Mouse (Mus musculus) right cerebral cortex, postnatal 4 days (tissue): ENCODE results near the gene Abhd14b.

Experiments
- DNase-seq: peaks from one replicate; pipeline ENCODE4 v3.0.0-alpha.2; 2022

The Abhd14b gene

DNA sequence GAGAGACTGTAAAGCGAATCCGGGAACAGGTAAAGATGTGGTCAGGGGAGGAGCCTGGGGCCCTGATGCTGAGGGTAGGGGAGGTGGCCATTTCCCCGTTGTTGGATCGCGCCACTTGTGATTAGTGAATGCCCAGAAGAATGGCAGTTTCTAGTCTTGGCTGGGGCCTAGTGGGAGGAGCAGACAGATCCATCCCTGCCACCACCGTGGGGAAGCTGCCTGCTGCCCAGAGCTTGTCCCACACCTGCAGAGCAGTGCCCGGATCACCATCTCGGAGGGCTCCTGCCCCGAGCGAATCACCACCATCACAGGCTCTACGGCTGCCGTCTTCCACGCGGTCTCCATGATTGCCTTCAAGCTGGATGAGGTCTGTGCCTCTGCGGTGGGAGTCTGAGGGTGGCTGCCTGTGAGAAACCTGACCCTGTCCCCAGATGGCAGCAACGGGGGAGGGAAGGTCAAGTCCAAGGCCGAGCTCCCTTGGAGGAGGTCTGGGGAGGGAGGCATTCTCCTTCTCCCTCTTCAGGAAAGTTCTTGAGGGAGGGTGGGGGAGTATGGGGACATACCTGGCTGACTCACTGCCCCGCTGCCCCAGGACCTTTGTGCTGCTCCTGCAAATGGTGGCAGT is 13.3 kb downstream of the Abhd14b start:
- DNase-seq: no peak

- DNase-seq: no peak
Measured at GRCm38 (mm10) chr9:106461026-106461415, 13.8 kb downstream of the Abhd14b start.

DNA sequence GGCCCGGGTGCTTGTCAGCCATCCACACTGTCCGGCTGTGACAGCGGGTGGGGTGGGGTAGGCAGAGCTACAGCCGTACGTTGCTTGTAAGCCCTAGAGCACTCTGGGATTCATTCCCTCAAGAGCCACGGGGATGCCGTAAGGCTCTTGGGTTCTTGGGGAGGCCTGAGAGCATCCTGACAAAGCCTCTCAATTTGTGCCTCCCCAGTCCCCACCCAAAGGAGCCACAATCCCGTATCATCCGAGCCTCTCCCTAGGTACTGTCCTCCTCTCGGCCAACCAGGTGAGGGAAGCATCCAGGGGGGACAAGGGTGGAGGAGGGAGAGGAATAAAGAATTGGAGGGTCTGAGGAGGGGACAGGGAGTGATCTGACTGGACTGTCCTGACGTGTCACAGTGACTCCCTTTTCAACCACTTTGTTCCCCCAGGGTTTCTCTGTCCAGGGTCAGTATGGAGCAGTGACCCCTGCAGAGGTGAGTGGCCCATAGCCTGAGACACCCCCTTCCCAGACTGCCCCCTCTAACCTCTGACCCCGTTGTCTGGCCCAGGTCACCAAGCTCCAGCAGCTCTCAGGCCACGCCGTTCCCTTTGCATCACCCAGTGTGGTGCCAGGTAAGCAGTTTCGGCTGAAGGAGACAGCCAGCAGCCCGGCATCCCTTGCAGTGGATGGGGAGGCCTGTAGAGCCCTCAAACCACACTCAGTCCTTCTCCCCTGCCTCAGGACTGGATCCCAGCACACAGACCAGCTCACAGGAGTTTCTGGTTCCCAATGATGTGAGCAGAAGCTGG is 14.6 kb downstream of the Abhd14b start:
- no peak for DNase-seq

DNA sequence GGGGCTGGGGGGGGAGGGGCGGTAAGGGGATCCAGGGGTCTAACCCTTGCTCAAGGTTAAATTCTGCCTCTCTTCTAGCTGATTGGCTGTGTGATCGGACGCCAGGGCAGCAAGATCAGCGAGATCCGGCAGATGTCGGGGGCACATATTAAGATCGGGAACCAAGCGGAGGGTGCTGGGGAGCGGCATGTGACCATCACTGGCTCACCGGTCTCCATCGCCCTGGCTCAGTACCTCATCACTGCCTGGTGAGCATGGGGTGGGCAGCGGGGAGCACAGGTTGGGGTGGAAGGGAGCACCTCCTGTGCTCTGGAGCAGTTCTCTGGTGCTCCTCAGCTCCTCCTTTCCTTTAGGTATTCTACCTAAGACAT is 15.2 kb downstream of the Abhd14b start:
- no peak for DNase-seq

- no peak for DNase-seq
Measured at GRCm38 (mm10) chr9:106463122-106464063, 16.1 kb downstream of the Abhd14b start.

DNA sequence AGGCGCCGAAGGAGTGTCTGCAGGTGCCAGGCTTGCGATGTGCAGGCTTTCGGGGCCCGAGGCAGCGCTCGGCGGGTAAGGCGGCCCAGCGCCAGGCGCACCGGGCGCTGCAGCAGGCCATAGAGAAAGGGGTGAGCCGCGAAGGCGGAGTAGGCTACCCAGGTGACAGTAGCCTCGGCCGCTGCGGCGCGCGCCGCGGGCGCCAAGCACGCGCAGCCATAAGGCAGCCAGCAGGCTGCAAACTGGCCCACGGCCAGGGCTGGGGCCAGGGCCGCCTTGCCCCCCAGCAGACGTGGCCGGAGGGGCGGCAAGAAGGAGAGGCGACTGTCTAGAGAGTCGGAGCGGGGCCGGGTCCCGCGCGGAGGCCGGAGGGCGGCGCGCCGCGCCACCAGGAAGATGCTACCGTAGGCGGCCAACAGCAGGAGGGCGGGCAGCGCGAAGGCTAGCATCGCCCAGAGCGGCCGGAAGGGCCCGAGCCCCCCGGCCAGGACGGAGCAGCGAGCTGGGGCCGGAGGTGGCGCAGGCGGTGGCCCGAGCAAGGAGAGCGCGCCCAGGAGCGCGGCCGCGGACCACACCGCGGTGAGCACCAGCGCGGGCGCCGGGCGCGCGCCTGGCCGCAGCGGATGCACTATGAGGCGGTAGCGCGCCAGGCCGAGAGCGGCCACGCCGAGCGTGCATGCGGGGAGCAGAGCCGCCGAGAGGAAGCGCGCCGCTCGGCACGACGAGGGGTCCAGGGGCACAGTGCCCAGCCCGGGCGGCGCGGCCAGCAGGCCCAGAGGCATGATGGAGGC is 17.7 kb downstream of the Abhd14b start:
- DNase-seq: peak; percentile 79

DNA sequence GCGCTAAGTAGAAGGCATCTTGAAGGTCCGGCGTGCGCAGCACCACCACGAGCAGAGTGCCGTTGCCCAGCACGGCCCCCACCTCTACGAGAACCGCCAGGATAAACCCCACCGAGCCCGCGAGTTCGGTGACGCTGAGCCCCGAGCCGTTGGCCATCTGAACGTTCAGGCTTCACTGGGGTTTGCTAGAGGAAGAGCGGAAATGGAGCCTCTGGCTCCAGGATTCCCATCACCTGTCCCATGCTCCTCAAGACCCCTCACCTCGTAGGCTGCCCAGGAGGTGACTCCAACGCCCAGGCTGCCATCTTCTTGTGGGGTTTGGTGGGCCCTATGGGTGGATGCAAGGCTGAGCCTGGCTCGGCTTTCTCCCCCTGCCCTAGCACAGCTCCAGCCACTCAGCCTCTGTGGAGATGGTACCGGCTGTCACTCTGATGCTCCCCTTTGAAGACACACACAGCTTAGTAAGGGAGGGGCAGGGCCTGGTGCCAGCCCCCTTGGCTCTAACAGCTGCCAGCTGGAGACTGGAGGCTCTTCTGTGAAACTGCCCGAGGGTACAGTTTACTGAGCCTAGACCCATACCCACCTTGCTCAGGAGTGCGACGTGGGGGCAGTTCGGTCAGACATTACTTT is 18.4 kb downstream of the Abhd14b start, which contains the start of gene Gpr62:
Gene Gpr62, minus strand, starts transcription at position 368 of the 630 bp plus-strand sequence.
- DNase-seq: no peak

- DNase-seq: no peak
Measured at GRCm38 (mm10) chr9:106466721-106467120, 19.5 kb downstream of the Abhd14b start.

GRCm38 (mm10) chr9:106467746-106468145 is 20.5 kb downstream of the Abhd14b start:
- no peak for DNase-seq

GRCm38 (mm10) chr9:106469317-106469716 is 22.1 kb downstream of the Abhd14b start:
- no peak for DNase-seq

DNA sequence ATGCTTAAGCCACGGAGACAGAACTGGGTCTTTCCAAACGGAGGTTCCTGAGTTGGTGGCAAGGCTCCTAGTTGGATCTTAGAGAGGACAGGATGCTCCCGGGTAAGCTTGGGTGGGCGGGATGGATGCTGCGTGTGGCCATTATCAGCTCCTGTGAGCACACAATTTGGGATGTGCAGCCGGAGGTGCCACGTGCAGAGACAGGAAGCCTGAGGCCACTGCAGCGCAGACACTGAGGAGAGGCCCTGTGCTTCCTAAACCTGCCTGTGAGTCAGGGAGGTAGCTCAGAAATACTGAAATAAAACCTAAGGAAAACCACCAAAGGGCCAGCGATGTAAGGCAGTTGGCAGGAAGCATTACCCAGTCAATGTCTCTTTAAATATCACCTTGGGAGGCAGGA is 22.5 kb downstream of the Abhd14b start:
- no peak for DNase-seq

DNA sequence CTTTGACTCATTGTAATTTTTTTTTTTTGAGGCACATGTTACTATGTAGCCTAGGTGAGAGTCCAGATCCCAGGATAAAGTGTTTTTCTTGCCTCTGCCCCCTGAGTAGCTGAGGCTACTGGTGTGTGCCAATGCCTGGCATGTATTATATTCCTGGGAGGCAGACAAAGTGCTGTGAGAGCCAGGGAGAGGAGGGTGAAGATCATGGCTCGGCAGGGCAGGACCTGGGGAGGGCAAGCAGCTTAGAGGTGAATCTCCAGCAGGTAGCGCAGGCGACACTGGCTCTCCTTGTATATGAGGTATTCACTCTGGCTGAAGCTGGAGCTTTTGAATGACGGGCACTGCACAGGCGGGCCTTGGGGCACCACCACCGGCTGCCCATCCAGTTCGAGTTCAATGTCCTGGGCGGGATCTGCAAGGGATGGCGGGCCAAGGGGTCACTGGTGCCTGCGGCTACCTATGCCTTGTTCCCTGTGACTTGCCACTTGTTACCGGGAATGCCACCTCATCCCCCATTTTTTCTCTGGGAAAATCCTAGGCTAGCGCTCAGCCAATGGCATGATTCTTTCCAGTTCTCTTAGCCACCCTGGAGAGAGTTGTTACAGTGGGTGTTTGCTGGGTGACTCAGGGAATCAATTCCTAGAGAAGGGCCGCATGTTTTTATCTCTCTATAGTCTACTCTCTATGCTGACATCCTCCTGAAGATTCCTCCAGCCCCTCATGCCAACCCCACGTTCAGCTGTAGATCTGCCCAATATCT is 23.9 kb downstream of the Abhd14b start:
- peak; percentile 2 for DNase-seq

- DNase-seq: peak; percentile 25
Measured at GRCm38 (mm10) chr9:106471892-106472291, 24.6 kb downstream of the Abhd14b start.

GRCm38 (mm10) chr9:106472321-106472720 is 25.1 kb downstream of the Abhd14b start:
- DNase-seq: peak; percentile 0

DNA sequence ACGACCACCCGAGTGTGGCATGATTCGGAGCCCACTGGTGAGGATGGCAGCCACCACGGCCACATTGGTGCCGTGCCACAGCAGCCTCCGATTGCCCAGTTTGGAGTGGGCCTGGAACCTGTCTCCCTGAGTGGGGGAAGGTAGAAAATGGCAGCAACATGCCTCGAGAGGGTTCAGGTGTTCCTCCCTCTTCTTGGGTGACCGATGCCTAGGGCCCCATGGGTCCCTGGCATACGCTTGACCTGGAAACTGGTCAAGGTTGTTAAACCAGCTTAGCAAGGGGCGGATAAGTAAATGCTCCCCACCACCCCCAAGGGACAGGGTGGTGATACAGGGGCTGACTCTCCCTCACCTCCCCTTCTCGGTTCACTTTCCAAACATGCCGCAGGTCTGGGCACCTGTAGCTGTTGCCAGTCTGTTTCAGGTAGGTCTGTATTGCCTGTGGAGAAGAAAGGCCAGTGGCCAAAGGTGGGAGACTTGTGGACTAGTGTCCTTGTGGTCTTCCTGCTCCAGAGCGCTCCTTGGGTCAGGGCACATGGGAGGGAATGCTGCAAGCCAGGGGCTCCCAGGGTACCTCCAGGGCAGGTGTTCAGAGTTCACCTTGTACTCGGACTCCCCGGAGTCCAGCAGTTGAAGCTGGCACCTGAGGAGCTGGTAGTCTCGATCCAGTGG is 26.0 kb downstream of the Abhd14b start:
- peak; percentile 2 for DNase-seq

DNA sequence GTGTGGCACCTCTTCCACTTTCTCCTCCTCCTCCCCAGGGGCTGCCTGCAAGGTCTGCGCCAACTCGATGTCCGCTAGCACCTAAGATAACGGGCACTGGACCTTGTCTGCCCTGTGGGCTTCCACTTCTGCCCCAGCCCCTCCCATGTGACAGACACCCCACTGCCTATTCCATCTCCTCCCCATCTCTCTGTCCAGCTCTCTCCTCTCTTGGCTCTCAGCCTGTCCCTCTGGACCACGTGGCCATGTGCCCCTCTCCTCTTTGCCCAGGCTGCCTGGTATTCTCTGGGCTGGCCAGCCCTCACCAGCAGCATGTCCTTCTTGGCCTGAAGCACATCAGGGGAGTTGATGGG is 26.5 kb downstream of the Abhd14b start:
- DNase-seq: peak; percentile 3

DNA sequence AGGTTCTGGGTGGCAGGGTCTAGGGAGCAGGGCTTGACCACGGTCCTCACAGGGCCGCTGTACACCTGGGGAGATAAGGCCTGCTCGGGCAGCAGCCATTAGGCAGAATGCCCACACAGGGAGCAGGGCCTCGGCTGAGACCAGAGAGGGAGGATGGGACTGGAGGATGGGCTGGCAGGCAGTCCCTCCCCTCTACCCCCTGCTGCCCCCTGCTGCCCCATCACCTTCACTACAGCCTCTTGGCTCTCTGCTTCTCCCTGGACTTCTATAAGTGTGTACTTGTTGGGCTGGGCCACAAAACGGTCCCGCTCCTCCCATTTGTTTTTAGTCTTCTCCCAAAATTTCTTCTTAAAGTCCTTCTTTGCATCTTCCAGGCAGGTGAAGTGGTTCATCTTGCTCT is 27.2 kb downstream of the Abhd14b start:
- DNase-seq: peak; percentile 61

- peak; percentile 9 for DNase-seq
Measured at GRCm38 (mm10) chr9:106475046-106475445, 27.8 kb downstream of the Abhd14b start.

DNA sequence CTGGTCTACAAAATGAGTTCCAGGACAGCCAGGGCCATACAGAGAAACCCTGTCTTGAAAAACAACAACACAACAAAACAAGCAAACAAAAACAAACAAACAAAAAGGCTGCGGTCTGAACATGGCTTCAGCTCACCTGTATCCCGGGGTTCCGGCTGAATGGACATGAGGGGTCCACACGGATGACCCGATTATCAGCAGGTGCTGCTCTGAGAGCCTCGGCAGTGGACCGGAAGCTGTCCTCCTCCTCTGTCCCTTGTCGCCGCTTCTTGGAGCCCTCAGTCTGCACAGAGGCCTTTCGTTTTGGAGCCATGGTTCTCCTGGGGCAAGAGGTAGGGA is 28.4 kb downstream of the Abhd14b start, which contains the start of gene Rrp9:
Gene Rrp9, plus strand, starts transcription at position 301 of the 339 bp plus-strand sequence.
- peak; percentile 3 for DNase-seq

GRCm38 (mm10) chr9:106476002-106476923 is 29.0 kb downstream of the Abhd14b start:
- DNase-seq: peak; percentile 11
